Mouse (Mus musculus): Measurements from ENCODE around the gene Gcdh.
A peak's percentile ranks its signal among the peaks of the same experiment; 100 is the strongest.

The Gcdh gene

DNA sequence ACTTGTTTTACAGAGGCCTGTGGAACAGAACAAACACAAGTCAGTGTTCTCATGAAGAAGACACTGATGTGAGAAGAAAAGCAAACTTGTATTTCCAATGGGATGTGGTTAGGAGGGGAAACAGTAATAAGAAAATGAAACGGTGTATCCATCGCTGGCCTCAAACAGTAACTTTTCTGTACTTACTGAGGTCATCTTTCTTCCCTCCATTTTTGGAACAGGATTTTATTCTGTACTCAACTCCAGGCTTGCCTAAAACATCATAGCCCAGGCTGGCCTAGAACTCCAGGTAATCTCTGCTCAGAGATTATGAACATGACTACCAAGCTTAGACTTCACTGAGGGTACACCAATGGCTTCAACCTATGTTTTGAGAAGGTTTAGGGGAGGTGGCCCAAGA, 54.3 kb downstream of the Gcdh start:
- TF ChIP-seq POU5F1 (IDR thresholded peaks at IDR 0.05; ENCODE audit: borderline replicate concordance, low read length) = no peak
- no peak for TF ChIP-seq NANOG (IDR thresholded peaks at IDR 0.05; ENCODE audit: borderline replicate concordance, low read length)
- TF ChIP-seq CTCF (conservative IDR thresholded peaks at IDR 0.05; ENCODE audit: low read length) = no peak
- Histone ChIP-seq H3K27me3 (ENCODE audit: insufficient read depth, low read length) (no peaks in the 10 kb centered on the region), H3K9me3 (ENCODE audit: low read length) (no peaks in the 10 kb centered on the region), H3K4me3 (replicated peaks; ENCODE audit: low read length) (peak overlapping the region; percentile 94), H3K4me1 (replicated peaks; ENCODE audit: low read depth, low read length) (peaks cover 70% of the 10 kb centered on the region), H3K36me3 (ENCODE audit: insufficient read depth, low read length) (peaks cover 88% of the 10 kb centered on the region)

- Histone ChIP-seq H3K4me1 (replicated peaks; ENCODE audit: low read depth, low read length) (peaks cover 70% of the 10 kb centered on the region), H3K9me3 (ENCODE audit: low read length) (no peaks in the 10 kb centered on the region), H3K4me3 (replicated peaks; ENCODE audit: low read length) (peak overlapping the region; percentile 39), H3K36me3 (ENCODE audit: insufficient read depth, low read length) (peaks cover 88% of the 10 kb centered on the region), H3K27me3 (ENCODE audit: insufficient read depth, low read length) (no peaks in the 10 kb centered on the region)
- no peak for TF ChIP-seq NANOG (IDR thresholded peaks at IDR 0.05; ENCODE audit: borderline replicate concordance, low read length)
- no peak for TF ChIP-seq CTCF (conservative IDR thresholded peaks at IDR 0.05; ENCODE audit: low read length)
- TF ChIP-seq POU5F1 (IDR thresholded peaks at IDR 0.05; ENCODE audit: borderline replicate concordance, low read length) = no peak
These were observed 55.2 kb downstream of the Gcdh start for GRCm38 (mm10) chr8:84838513-84838912.

DNA sequence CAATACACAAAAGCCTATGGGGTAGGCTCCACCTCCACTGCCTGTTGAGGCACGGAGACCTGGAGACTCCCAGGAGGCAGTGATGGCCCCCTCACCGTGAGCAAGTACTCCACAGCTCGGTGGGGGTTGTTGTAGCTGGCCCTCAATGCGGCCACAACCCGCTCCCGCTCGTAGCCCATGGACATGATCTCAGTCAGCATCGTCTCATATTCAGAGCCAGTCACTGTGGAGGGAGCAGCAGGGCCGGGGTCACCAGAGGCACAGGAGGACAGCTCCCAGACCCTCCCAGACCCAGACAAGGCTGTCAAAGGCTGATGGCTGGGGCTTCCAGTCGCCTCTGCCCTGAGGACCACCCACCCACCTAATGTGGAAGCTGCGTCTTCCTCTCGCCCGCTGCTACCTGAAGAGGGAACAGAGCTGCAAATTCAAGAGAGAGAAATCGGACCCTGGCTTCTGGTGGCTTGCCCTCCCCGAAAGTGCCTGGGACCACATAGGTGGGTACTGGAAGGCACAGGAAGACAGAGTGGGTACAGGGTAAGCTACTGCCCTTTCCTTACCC, 55.7 kb downstream of the Gcdh start:
- no peaks in the 10 kb centered on the region for H3K9me3 ChIP-seq (ENCODE audit: low read length)
- peaks cover 87% of the 10 kb centered on the region for H3K36me3 ChIP-seq (ENCODE audit: insufficient read depth, low read length)
- no peak for TF ChIP-seq CTCF (conservative IDR thresholded peaks at IDR 0.05; ENCODE audit: low read length)
- H3K27me3 ChIP-seq (ENCODE audit: insufficient read depth, low read length) = no peaks in the 10 kb centered on the region
- peaks cover 70% of the 10 kb centered on the region for H3K4me1 ChIP-seq (replicated peaks; ENCODE audit: low read depth, low read length)
- H3K4me3 ChIP-seq (replicated peaks; ENCODE audit: low read length) = peak overlapping the region; percentile 39

GRCm38 (mm10) chr8:84837149-84837911, 56.4 kb downstream of the Gcdh start:
- Histone ChIP-seq H3K9me3 (ENCODE audit: low read length) (no peaks in the 10 kb centered on the region), H3K4me3 (replicated peaks; ENCODE audit: low read length) (peak overlapping the region; percentile 39), H3K4me1 (replicated peaks; ENCODE audit: low read depth, low read length) (peaks cover 67% of the 10 kb centered on the region), H3K36me3 (ENCODE audit: insufficient read depth, low read length) (peaks cover 80% of the 10 kb centered on the region), H3K27me3 (ENCODE audit: insufficient read depth, low read length) (no peaks in the 10 kb centered on the region)
- 0 out of 2 replicates have a peak, but pooled peaks have one; percentile 5 for TF ChIP-seq CTCF (conservative IDR thresholded peaks at IDR 0.05; ENCODE audit: low read length)
- TF ChIP-seq POU5F1 (IDR thresholded peaks at IDR 0.05; ENCODE audit: borderline replicate concordance, low read length) = no peak

Measured in E14TG2a.4 (cell line).